Mouse (Mus musculus) myocyte (in vitro differentiated cells): ENCODE data around the gene Prr12. TPM values are rescaled to one million over a fixed set of nuclear protein-coding genes. Genes with fewer than 3 reads are reported as not detected.

Experiments used
- H3K27me3 ChIP-seq: one replicate; pipeline ENCODE4 v1.6.1; 2011; ENCODE audit not compliant: control insufficient read depth, insufficient read depth, insufficient read length
- H3K36me3 ChIP-seq: one replicate; pipeline ENCODE4 v1.6.1; 2011; ENCODE audit not compliant: control insufficient read depth, insufficient read depth
- H3K4me2 ChIP-seq: one replicate; pipeline ENCODE4 v1.6.1; 2011; ENCODE audit warnings: low read depth, control low read depth
- H3K4me3 ChIP-seq: one replicate; pipeline ENCODE4 v1.5.1; 2011; ENCODE audit warnings: mild to moderate bottlenecking, control low read depth, moderate library complexity
- H3K79me2 ChIP-seq: one replicate; pipeline ENCODE4 v1.6.1; 2011; ENCODE audit not compliant: control insufficient read depth, insufficient read depth
- H3ac ChIP-seq: one replicate; pipeline ENCODE4 v1.6.1; 2011; ENCODE audit not compliant: control insufficient read depth, insufficient read length
- CEBPB ChIP-seq: IDR thresholded peaks from 2 replicates; pipeline ENCODE4 v1.6.1; 2011; ENCODE audit warnings: mild to moderate bottlenecking, moderate library complexity; ENCODE audit not compliant: poor library complexity, insufficient read depth, severe bottlenecking
- E2F4 ChIP-seq: IDR thresholded peaks from one replicate; pipeline ENCODE4 v1.6.1; 2011; ENCODE audit warnings: mild to moderate bottlenecking, control low read depth, moderate library complexity; ENCODE audit not compliant: insufficient read depth
- MAX ChIP-seq: IDR thresholded peaks from one replicate; pipeline ENCODE4 v1.6.1; 2011; ENCODE audit warnings: low read depth, mild to moderate bottlenecking, control low read depth
- MYOD1 ChIP-seq, 3 experiments: IDR thresholded peaks; one replicate each; pipeline ENCODE4 v1.6.1; 2011; ENCODE audit warnings: control low read depth in 2 of 3, low read depth in 2 of 3, mild to moderate bottlenecking in 2 of 3, moderate library complexity in 1 of 3; ENCODE audit not compliant: insufficient read length in 2 of 3, control insufficient read depth in 1 of 3
- MYOG ChIP-seq, 3 experiments: IDR thresholded peaks; one replicate each; pipeline ENCODE4 v1.6.1; 2011; ENCODE audit warnings: control low read depth in 2 of 3, low read depth in 2 of 3, mild to moderate bottlenecking in 2 of 3; ENCODE audit not compliant: insufficient read length in 2 of 3, control insufficient read depth in 1 of 3, insufficient read depth in 1 of 3
- POLR2A ChIP-seq: IDR thresholded peaks from one replicate; pipeline ENCODE4 v1.6.1; 2011; ENCODE audit warnings: low read depth, mild to moderate bottlenecking, control low read depth, moderate library complexity; ENCODE audit not compliant: insufficient read length
- POLR2AphosphoS2 ChIP-seq: IDR thresholded peaks from one replicate; pipeline ENCODE4 v1.6.1; 2011; ENCODE audit warnings: low read depth, control low read depth; ENCODE audit not compliant: insufficient read length
- REST ChIP-seq: IDR thresholded peaks from one replicate; pipeline ENCODE4 v1.6.1; 2011; ENCODE audit warnings: mild to moderate bottlenecking, control low read depth, moderate library complexity; ENCODE audit not compliant: insufficient read depth, insufficient read length
- SRF ChIP-seq: IDR thresholded peaks from one replicate; pipeline ENCODE4 v1.6.1; 2011; ENCODE audit warnings: low read depth; ENCODE audit not compliant: control insufficient read depth, insufficient read length
- TCF12 ChIP-seq: IDR thresholded peaks from one replicate; pipeline ENCODE4 v1.6.1; 2011; ENCODE audit warnings: mild to moderate bottlenecking, control low read depth; ENCODE audit not compliant: poor library complexity, insufficient read depth, severe bottlenecking
- TCF3 ChIP-seq: IDR thresholded peaks from one replicate; pipeline ENCODE4 v1.6.1; 2011; ENCODE audit warnings: low read depth, control low read depth; ENCODE audit not compliant: insufficient read length
- USF1 ChIP-seq: IDR thresholded peaks from one replicate; pipeline ENCODE4 v1.6.1; 2011; ENCODE audit warnings: low read depth, mild to moderate bottlenecking, control low read depth, moderate library complexity
- polyA plus RNA-seq: library from polyadenylated mRNA; unstranded; fragments of >200 nt; fragmentation: generic; extraction: Trizol; gene quantifications from one replicate; pipeline ENCODE4 v1.2.1, GENCODE M21; 2012; ENCODE audit warnings: missing spikeins

The Prr12 gene
- polyA plus RNA-seq, 1 experiment, result 10.2 TPM

GRCm38 (mm10) chr7:45073171-45073707 lies 20.6 kb upstream of the Prr12 start:
- no peak overlapping the region for H3K4me2 ChIP-seq
- H3K36me3 ChIP-seq, result no peaks in the 10 kb centered on the region
- no peak overlapping the region for H3ac ChIP-seq
- peaks cover 57% of the 10 kb centered on the region for H3K79me2 ChIP-seq
- H3K27me3 ChIP-seq, result no peaks in the 10 kb centered on the region
- TF ChIP-seq REST, result no peak
- no peak for TF ChIP-seq CEBPB
- no peak overlapping the region for H3K4me3 ChIP-seq

- TF ChIP-seq POLR2A (no peak), MYOG (IDR thresholded peaks at IDR 0.05; ENCODE audit: control insufficient read depth in 1 of 3, insufficient read depth in 1 of 3, insufficient read length in 2 of 3, low read depth in 2 of 3) (no peak), CEBPB (no peak), TCF3 (no peak), E2F4 (no peak), TCF12 (no peak), MAX (no peak), MYOD1 (IDR thresholded peaks at IDR 0.05; ENCODE audit: control insufficient read depth in 1 of 3, insufficient read length in 2 of 3, low read depth in 2 of 3) (no peak), POLR2AphosphoS2 (no peak), REST (no peak), SRF (no peak), USF1 (no peak)
- Histone ChIP-seq H3K36me3 (no peaks in the 10 kb centered on the region), H3K27me3 (no peaks in the 10 kb centered on the region), H3ac (no peak overlapping the region), H3K4me3 (no peak overlapping the region), H3K79me2 (peaks cover 63% of the 10 kb centered on the region), H3K4me2 (no peak overlapping the region)
Measured at GRCm38 (mm10) chr7:45072230-45072629, 19.5 kb upstream of the Prr12 start.

GRCm38 (mm10) chr7:45069671-45070070 lies 17.0 kb upstream of the Prr12 start:
- Histone ChIP-seq H3K79me2 (peaks cover 87% of the 10 kb centered on the region), H3ac (no peak overlapping the region), H3K4me3 (no peak overlapping the region), H3K4me2 (no peak overlapping the region), H3K27me3 (no peaks in the 10 kb centered on the region), H3K36me3 (no peaks in the 10 kb centered on the region)
- TF ChIP-seq USF1, result no peak
- no peak for TF ChIP-seq TCF3
- no peak for TF ChIP-seq MAX
- TF ChIP-seq SRF, result no peak
- no peak for TF ChIP-seq MYOD1 (IDR thresholded peaks at IDR 0.05; ENCODE audit: control insufficient read depth in 1 of 3, insufficient read length in 2 of 3, low read depth in 2 of 3)
- TF ChIP-seq REST, result no peak
- TF ChIP-seq POLR2A, result no peak
- TF ChIP-seq POLR2AphosphoS2, result no peak
- no peak for TF ChIP-seq E2F4
- no peak for TF ChIP-seq TCF12
- TF ChIP-seq MYOG (IDR thresholded peaks at IDR 0.05; ENCODE audit: control insufficient read depth in 1 of 3, insufficient read depth in 1 of 3, insufficient read length in 2 of 3, low read depth in 2 of 3), result no peak
- TF ChIP-seq CEBPB, result no peak

- no peaks in the 10 kb centered on the region for H3K27me3 ChIP-seq
- H3K4me2 ChIP-seq, result no peak overlapping the region
- H3ac ChIP-seq, result no peak overlapping the region
- H3K36me3 ChIP-seq, result peaks cover 4% of the 10 kb centered on the region
- peaks cover 94% of the 10 kb centered on the region for H3K79me2 ChIP-seq
- no peak overlapping the region for H3K4me3 ChIP-seq
- TF ChIP-seq TCF12 (no peak), POLR2AphosphoS2 (no peak), MYOG (IDR thresholded peaks at IDR 0.05; ENCODE audit: control insufficient read depth in 1 of 3, insufficient read depth in 1 of 3, insufficient read length in 2 of 3, low read depth in 2 of 3) (peak in 1 of 3 experiments; percentile 27), POLR2A (no peak), E2F4 (no peak), SRF (no peak), MAX (no peak), CEBPB (no peak), MYOD1 (IDR thresholded peaks at IDR 0.05; ENCODE audit: control insufficient read depth in 1 of 3, insufficient read length in 2 of 3, low read depth in 2 of 3) (peak in 1 of 3 experiments; percentile 44), TCF3 (no peak), USF1 (peak; percentile 71), REST (no peak)
Measured at GRCm38 (mm10) chr7:45068000-45068318, 15.3 kb upstream of the Prr12 start.
